Mouse (Mus musculus): ENCODE measurements around the gene Gm20388. TPM values are rescaled to one million over a fixed set of nuclear protein-coding genes. Genes with fewer than 3 reads are reported as not detected.

Gm20388 gene
- total RNA-seq, 1 experiment from 2014 or later, result 10.0 TPM

- ATAC-seq (replicated peaks; ENCODE audit: insufficient number of reproducible peaks, low FRiP score, low TSS enrichment, poor library complexity, severe bottlenecking), result no peak
Observed at GRCm38 (mm10) chr8:123891271-123891670, 3980.6 kb downstream of the Gm20388 start.

GRCm38 (mm10) chr8:123891883-123892585 is 3981.4 kb downstream of the Gm20388 start:
- no peak for ATAC-seq (replicated peaks; ENCODE audit: insufficient number of reproducible peaks, low FRiP score, low TSS enrichment, poor library complexity, severe bottlenecking)

DNA sequence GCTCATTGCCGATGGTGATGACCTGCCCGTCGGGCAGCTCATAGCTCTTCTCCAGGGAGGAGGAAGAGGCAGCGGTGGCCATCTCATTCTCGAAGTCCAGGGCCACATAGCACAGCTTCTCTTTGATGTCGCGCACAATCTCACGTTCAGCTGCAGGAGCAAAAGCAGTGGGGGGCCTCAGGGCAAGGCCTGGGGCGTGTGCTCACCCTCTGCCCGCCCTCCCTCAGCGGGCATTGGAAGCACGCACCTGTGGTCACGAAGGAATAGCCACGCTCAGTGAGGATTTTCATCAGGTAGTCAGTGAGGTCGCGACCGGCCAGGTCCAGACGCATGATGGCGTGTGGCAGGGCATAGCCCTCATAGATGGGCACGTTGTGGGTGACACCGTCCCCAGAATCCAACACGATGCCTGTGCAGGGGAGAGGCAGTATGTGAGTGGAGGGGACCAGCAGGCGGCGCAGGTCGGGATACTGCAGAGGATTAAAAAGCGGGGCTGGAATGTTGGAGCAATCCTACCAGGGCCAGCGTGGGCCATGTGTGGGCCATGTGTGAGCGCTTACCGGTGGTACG is 3982.0 kb downstream of the Gm20388 start:
- no peak for ATAC-seq (replicated peaks; ENCODE audit: insufficient number of reproducible peaks, low FRiP score, low TSS enrichment, poor library complexity, severe bottlenecking)

- ATAC-seq (replicated peaks; ENCODE audit: insufficient number of reproducible peaks, low FRiP score, low TSS enrichment, poor library complexity, severe bottlenecking), result no peak
Observed at GRCm38 (mm10) chr8:123893413-123893812, 3982.8 kb downstream of the Gm20388 start.

- ATAC-seq (replicated peaks; ENCODE audit: insufficient number of reproducible peaks, low FRiP score, low TSS enrichment, poor library complexity, severe bottlenecking), result no peak
Observed at GRCm38 (mm10) chr8:123894502-123895097, 3984.0 kb downstream of the Gm20388 start, which contains the start of gene Acta1. TSS of gene Acta1 (minus strand) at chr8:123894751.

DNA sequence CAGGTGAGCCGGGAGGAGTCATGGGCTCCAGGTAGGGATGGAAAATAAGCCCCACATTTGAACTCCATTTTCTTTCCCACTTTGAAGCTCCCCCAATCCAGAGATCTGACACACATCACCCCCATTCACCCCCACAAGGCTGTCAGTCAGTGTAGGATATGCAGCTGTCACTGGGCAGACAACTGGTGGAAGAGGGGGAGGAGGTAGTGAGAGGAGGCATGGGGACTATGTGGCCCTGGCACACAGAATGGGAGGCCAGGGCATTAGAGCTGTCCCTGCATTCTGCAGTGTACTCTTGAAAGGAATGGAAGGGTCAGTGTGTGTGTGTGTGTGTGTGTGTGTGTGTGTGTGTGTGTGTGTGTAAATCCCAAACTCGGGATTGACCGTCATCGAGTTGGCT is 3984.6 kb downstream of the Gm20388 start:
- no peak for ATAC-seq (replicated peaks; ENCODE audit: insufficient number of reproducible peaks, low FRiP score, low TSS enrichment, poor library complexity, severe bottlenecking)

GRCm38 (mm10) chr8:123895680-123896365 is 3985.2 kb downstream of the Gm20388 start:
- no peak for ATAC-seq (replicated peaks; ENCODE audit: insufficient number of reproducible peaks, low FRiP score, low TSS enrichment, poor library complexity, severe bottlenecking)

- no peak for ATAC-seq (replicated peaks; ENCODE audit: insufficient number of reproducible peaks, low FRiP score, low TSS enrichment, poor library complexity, severe bottlenecking)
Observed at GRCm38 (mm10) chr8:123896366-123896761, 3985.7 kb downstream of the Gm20388 start.

DNA sequence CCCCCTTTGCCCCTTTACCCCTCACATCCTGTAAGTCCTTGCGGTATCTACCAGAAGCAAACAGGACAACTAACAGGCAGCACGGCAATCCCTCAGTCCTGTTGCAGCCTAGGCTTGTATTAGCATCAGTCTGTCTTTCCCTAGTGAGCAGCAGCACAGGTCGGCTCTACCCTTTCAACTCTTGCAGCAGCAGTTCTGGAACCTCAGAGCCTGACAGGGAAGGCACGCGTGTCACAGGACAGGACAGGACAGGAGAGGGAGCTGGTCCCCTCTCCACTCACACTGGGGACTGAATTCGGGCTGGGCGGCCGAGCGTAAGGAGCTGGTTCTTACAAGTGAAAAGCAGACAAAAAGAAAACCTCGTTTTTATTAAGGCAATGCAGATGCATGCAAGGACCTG is 3986.1 kb downstream of the Gm20388 start:
- no peak for ATAC-seq (replicated peaks; ENCODE audit: insufficient number of reproducible peaks, low FRiP score, low TSS enrichment, poor library complexity, severe bottlenecking)

DNA sequence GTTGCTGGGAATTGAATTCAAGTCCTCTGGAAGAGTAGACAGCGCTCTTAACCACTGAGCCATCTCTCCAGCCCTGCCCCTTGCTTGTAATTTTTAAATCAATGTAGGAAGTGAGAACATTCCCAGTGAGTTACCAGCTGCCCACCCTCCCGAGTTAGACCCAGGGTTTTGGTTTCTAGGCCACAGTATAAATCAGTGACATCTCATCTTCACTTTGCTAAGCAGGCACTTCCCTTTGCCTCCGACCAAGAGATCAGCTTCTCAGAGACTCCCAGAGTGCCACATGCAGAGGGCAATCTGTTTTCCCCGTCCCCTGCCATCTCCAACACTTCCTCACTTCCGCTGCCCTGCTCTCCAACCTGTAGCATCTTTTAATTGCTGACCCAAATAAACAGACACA is 3987.9 kb downstream of the Gm20388 start:
- ATAC-seq (replicated peaks; ENCODE audit: insufficient number of reproducible peaks, low FRiP score, low TSS enrichment, poor library complexity, severe bottlenecking), result no peak

- ATAC-seq (replicated peaks; ENCODE audit: insufficient number of reproducible peaks, low FRiP score, low TSS enrichment, poor library complexity, severe bottlenecking), result no peak
Observed at GRCm38 (mm10) chr8:123899366-123899765, 3988.7 kb downstream of the Gm20388 start.

DNA sequence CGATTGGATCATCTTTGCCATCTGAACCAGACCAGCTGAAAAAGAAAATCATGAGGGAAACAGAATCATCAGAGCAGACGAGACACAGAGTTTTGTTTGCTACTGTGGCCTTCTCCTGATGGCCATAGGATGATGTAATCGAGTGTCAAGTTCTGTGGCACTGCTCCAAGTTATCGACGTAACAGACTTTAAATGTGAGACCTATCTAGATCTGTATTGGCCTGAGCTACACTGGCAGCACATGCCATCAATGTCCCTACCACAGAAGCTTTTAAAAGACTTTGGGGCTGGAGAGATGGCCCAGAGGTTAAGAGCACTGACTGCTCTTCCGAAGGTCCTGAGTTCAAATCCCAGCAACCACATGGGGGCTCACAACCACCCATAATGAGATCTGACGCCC is 3992.0 kb downstream of the Gm20388 start:
- ATAC-seq (replicated peaks; ENCODE audit: insufficient number of reproducible peaks, low FRiP score, low TSS enrichment, poor library complexity, severe bottlenecking), result no peak

DNA sequence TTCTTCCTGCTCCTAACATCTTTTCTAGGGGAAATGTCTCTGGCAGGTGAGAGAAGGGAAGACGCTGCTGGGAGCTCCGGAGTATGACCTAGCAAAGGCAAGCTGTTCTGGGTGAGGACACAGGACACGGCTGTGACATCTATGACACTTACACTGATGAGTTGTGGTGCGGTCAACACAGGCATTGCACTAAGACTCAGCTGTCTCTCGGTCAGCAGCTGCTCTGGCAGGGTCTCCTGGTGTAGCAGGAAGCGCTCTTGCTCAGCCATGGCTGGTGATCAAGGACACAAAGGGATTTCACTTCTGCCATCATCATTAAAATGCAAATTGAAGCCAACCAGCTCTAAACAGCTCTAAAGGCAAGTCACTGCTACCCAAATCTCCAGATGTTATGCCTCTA is 3997.0 kb downstream of the Gm20388 start:
- no peak for ATAC-seq (replicated peaks; ENCODE audit: insufficient number of reproducible peaks, low FRiP score, low TSS enrichment, poor library complexity, severe bottlenecking)

DNA sequence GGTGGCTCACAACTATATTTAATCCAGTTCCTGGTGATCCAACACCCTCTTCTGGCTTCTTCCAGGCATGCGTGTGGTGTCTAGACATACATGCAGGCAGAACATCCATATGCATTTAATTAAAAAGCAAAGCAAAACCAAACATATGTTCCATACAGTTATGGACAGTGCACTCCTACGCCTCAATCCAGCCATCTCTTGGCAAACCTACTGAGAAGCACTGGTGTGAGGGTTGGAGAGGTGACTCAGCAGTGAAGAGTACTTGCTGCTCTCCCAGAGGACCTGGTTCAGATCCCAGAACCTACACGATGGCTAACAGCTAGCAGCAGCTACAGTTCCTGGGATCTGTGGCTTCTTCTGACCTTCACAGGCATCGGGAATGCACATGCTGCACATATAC is 4001.6 kb downstream of the Gm20388 start:
- ATAC-seq (replicated peaks; ENCODE audit: insufficient number of reproducible peaks, low FRiP score, low TSS enrichment, poor library complexity, severe bottlenecking), result no peak

DNA sequence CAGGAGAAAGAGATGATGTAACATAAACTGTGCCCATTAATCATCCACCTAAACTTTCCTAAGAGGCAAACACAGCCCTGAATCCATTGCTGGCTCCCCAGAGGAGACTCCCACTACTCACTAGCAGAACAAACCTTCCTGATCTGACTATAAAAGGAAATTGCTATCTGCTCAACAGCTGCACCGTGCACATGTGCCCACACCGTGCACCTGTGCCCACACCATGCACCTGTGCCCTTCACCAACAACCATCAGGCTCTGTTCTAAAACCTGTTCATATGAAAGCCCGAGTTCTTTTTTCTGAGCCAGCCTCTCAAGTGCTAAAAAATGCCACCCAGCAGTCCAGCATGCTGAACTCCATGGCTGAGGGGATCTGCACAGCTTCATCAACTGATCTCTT is 4004.0 kb downstream of the Gm20388 start:
- ATAC-seq (replicated peaks; ENCODE audit: insufficient number of reproducible peaks, low FRiP score, low TSS enrichment, poor library complexity, severe bottlenecking), result no peak

DNA sequence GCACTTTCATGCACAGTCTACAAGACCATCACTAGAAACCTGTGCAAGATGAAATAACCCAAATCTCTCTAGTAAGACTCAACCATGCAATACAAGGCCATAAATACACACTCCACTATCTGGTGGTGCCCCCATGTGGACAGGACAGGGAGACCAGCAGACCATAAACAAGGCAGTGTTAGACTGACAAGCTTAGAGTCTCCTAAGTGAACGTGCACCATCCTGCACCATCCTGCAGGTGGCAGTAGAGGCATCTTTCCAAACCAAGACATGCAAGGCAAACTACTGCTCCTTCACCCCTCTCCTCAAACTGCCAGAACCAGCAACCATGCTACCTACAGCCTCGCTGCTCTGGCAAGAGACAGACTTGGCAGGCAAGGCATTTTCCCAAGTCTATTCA is 4014.1 kb downstream of the Gm20388 start:
- peak; percentile 95 for ATAC-seq (replicated peaks; ENCODE audit: insufficient number of reproducible peaks, low FRiP score, low TSS enrichment, poor library complexity, severe bottlenecking)

GRCm38 (mm10) chr8:123925671-123926070 is 4015.0 kb downstream of the Gm20388 start:
- no peak for ATAC-seq (replicated peaks; ENCODE audit: insufficient number of reproducible peaks, low FRiP score, low TSS enrichment, poor library complexity, severe bottlenecking)

DNA sequence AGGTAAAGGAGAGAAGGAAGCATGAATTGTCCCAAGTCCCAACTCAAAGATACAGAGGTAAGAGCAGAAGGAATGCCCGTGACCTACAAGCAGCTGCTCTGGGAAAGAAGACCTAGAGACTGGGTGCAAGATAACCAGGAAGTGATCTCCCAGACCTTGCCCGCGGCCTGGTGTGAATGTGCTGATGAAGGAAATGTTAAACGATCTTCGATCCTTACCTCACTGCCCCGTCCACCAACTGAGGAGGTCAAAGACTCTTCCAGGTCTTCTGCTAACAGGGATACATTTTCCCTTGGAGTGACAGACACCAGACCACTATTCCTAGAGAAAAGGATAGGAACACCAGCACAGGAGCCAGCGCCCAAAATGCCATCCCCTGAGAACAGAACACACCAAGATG is 4018.4 kb downstream of the Gm20388 start:
- no peak for ATAC-seq (replicated peaks; ENCODE audit: insufficient number of reproducible peaks, low FRiP score, low TSS enrichment, poor library complexity, severe bottlenecking)

DNA sequence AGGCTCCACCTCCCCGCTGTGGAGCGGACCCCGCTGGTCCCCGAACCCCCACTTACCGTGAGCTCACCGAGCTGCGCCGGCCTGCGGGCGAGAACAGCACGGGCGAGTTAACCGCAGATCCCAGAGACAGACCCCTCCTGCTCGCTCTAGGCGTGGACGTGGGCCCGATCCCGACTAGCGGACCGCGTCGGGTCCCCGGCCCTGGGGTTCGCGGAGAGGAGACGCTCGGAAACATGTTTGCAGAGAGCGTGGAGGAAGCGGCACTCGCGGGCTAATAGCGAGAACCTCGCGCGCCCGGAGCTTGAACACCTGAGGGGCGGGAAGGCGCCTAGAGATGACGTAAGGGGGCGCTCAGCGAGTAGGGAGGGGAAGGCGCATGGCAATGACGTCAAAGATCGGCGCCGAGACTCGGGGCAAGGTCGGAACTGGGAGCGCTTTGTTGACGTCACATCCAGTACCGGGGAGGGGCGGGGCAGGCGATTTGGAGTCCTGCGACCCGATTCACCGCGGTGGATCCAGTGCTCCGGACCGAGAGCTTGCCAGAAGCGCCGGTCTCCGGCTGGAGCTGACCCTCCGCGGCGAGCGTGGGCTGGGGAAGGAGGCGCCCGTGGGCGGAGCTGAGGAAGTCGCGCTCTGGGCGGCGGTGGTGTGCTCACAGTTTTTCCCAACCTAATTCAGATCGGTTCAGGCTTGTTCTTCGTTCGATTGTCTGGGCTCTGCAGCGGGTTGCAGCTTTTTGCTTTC is 4038.5 kb downstream of the Gm20388 start, which contains the start of gene Nup133:
Gene Nup133, minus strand, starts transcription at position 324 of the 744 bp plus-strand sequence.
- peak; percentile 97 for ATAC-seq (replicated peaks; ENCODE audit: insufficient number of reproducible peaks, low FRiP score, low TSS enrichment, poor library complexity, severe bottlenecking)

Measured in monocyte, adult 5-6 weeks (primary cell).